Mouse (Mus musculus) heart, adult 18-20 months (tissue): ENCODE results near the gene Ctnnbl1. TPM values are rescaled to one million over a fixed set of nuclear protein-coding genes. Genes with fewer than 3 reads are reported as not detected.

Experiments
- total RNA-seq, 2 experiments: library from RNA; stranded (reverse); gene quantifications; 2 replicates each; pipeline ENCODE4 v1.2.3; 2021

The Ctnnbl1 gene
- total RNA-seq, 2 experiments from 2014 or later: 11.6 TPM

Other genes with a start within 250 kb of the Ctnnbl1 start
- gene Nnat, start 177.3 kb upstream of the Ctnnbl1 start, total RNA-seq: 1 to 10 TPM in 1 of 2 experiments, under 1 TPM in 1; 0.36 to 3.1 TPM
- 10 to 100 TPM; 55.1 to 56.2 TPM for gene Blcap, start 166.1 kb upstream of the Ctnnbl1 start, total RNA-seq
- gene Vstm2l, start 177.3 kb downstream of the Ctnnbl1 start, total RNA-seq: under 1 TPM; 0.33 to 0.52 TPM